ENCODE assay signal across 8 mouse cellular contexts in genomic region chr4:111721121-111721840, GRCm38 (mm10). TPM values are rescaled to one million over a fixed set of nuclear protein-coding genes. Genes with fewer than 3 reads are reported as not detected.
DNase-seq lines count a peak whose midpoint lies in the region; ATAC-seq and TF ChIP-seq lines count a peak whose summit lies in the region.

No protein-coding gene starts in this region.

- H3K9ac ChIP-seq in embryonic facial prominence, embryonic 14.5 days (ENCODE audit: low read depth, low read length): peak overlapping the region; percentile 82
- H3K9ac ChIP-seq in liver, embryonic 11.5 days (ENCODE audit: low read depth, low read length): no peak overlapping the region
- H3K9ac ChIP-seq in midbrain, postnatal 0 days (replicated peaks; ENCODE audit: low read length, poor library complexity, severe bottlenecking): no peak overlapping the region

- peak overlapping the region; percentile 81 for H3K27ac ChIP-seq in embryonic facial prominence, embryonic 14.5 days (replicated peaks; ENCODE audit: low read depth, low read length)
- H3K27ac ChIP-seq in liver, embryonic 11.5 days (ENCODE audit: low read depth, low read length): peak overlapping the region; percentile 2; the same call in 1 of the 2 replicates
- H3K27ac ChIP-seq in midbrain, postnatal 0 days (ENCODE audit: low read depth, low read length): no peak overlapping the region

- no peaks in the 10 kb centered on the region for H3K36me3 ChIP-seq in embryonic facial prominence, embryonic 14.5 days (ENCODE audit: control insufficient read depth, insufficient read depth, low read length)
- H3K36me3 ChIP-seq in liver, embryonic 11.5 days (ENCODE audit: control insufficient read depth, insufficient read depth, low read length): no peaks in the 10 kb centered on the region
- no peaks in the 10 kb centered on the region for H3K36me3 ChIP-seq in midbrain, postnatal 0 days (ENCODE audit: insufficient read depth, low read length)

- DNase-seq in adrenal gland, postnatal 25 days: peak; percentile 3
- DNase-seq in adrenal gland, adult 18-20 months (ENCODE audit: low spot score in 2 of 2): no peak
- DNase-seq in embryonic facial prominence, embryonic 14.5 days (ENCODE audit: low spot score): peak; percentile 78
- DNase-seq in heart, postnatal 4 days: peak; percentile 33
- DNase-seq in liver, embryonic 11.5 days (ENCODE audit: low spot score): no peak
- DNase-seq in midbrain, postnatal 0 days (ENCODE audit: low spot score): peak; percentile 43
- peak; percentile 8 for DNase-seq in yolk sac, embryonic 10.5 days (ENCODE audit: low spot score)
- DNase-seq in urinary bladder, adult 2 months (ENCODE audit: low spot score): no peak

- TF ChIP-seq CTCF in midbrain, postnatal 0 days (IDR thresholded peaks at IDR 0.05): no peak

- no peaks in the 10 kb centered on the region for H3K9me3 ChIP-seq in embryonic facial prominence, embryonic 14.5 days (ENCODE audit: control insufficient read depth, low read length)
- no peaks in the 10 kb centered on the region for H3K9me3 ChIP-seq in liver, embryonic 11.5 days (ENCODE audit: control insufficient read depth, low read length)
- no peaks in the 10 kb centered on the region for H3K9me3 ChIP-seq in midbrain, postnatal 0 days (ENCODE audit: low read length)

- no peaks in the 10 kb centered on the region for H3K27me3 ChIP-seq in embryonic facial prominence, embryonic 14.5 days (replicated peaks; ENCODE audit: control insufficient read depth, insufficient read depth, low read length)
- no peaks in the 10 kb centered on the region for H3K27me3 ChIP-seq in liver, embryonic 11.5 days (replicated peaks; ENCODE audit: control insufficient read depth, insufficient read depth, low read length)
- no peaks in the 10 kb centered on the region for H3K27me3 ChIP-seq in midbrain, postnatal 0 days (ENCODE audit: insufficient read depth, low read length)

- peak overlapping the region; percentile 90 for H3K4me3 ChIP-seq in embryonic facial prominence, embryonic 14.5 days (ENCODE audit: low read depth, low read length)
- peak overlapping the region; percentile 64 for H3K4me3 ChIP-seq in liver, embryonic 11.5 days (ENCODE audit: low read depth, low read length)
- peak overlapping the region; percentile 76; the same call in 1 of the 2 replicates for H3K4me3 ChIP-seq in midbrain, postnatal 0 days (ENCODE audit: low read depth, low read length)

- 18% methylated on average over 4 of the region's 4 CpGs for WGBS in embryonic facial prominence, embryonic 14.5 days
- 39% methylated on average over 4 of the region's 4 CpGs for WGBS in liver, embryonic 11.5 days
- 21% methylated on average over 4 of the region's 4 CpGs for WGBS in midbrain, postnatal 0 days

- peak overlapping the region; percentile 72 for H3K4me2 ChIP-seq in embryonic facial prominence, embryonic 14.5 days (ENCODE audit: low read depth, low read length)
- peak overlapping the region; percentile 86 for H3K4me2 ChIP-seq in liver, embryonic 11.5 days
- peak overlapping the region; percentile 88 for H3K4me2 ChIP-seq in midbrain, postnatal 0 days (ENCODE audit: low read depth, low read length, poor library complexity, severe bottlenecking)

- peaks cover 11% of the 10 kb centered on the region for H3K4me1 ChIP-seq in embryonic facial prominence, embryonic 14.5 days (ENCODE audit: control insufficient read depth, insufficient read depth, low read length)
- H3K4me1 ChIP-seq in liver, embryonic 11.5 days (replicated peaks; ENCODE audit: control insufficient read depth, insufficient read depth, low read length): peaks cover 7% of the 10 kb centered on the region; the same call in 1 of the 2 replicates
- H3K4me1 ChIP-seq in midbrain, postnatal 0 days (ENCODE audit: insufficient read depth, low read length): no peaks in the 10 kb centered on the region

- ATAC-seq in embryonic facial prominence, embryonic 14.5 days (ENCODE audit: low read depth): no peak
- ATAC-seq in liver, embryonic 11.5 days (replicated peaks; ENCODE audit: low FRiP score): no peak
- no peak for ATAC-seq in midbrain, postnatal 0 days (ENCODE audit: low FRiP score)

RNA-seq across cellular contexts. Expression of gene Spata6, which starts 1.5 kb away (rescaled TPM):
- 12.6 and 14.9 TPM in 2 replicates for total RNA-seq in adrenal gland, postnatal 25 days (2021)
- 1 to 10 TPM; 7.3 to 9.8 TPM for total RNA-seq in adrenal gland, adult 18-20 months (2021)
- 25.3 and 26.2 TPM in 2 replicates for polyA plus RNA-seq in embryonic facial prominence, embryonic 14.5 days (2014; fragmentation: Nextera tagmentation; extraction: Ambion mirVana)
- 10 to 100 TPM; 17.3 to 18.4 TPM for total RNA-seq in heart, postnatal 4 days (2021)
- polyA plus RNA-seq in liver, embryonic 11.5 days (2014; fragmentation: Nextera tagmentation; extraction: Ambion mirVana): 10.3 and 12.2 TPM in 2 replicates
- total RNA-seq in midbrain, postnatal 0 days (2014; rRNA removed): 14.4 and 20.9 TPM in 2 replicates
- 14.5 and 15.2 TPM in 2 replicates for polyA plus RNA-seq in midbrain, postnatal 0 days (2015; fragmentation: Nextera tagmentation; extraction: Ambion mirVana)
- polyA plus RNA-seq in urinary bladder, adult 2 months (2012; rRNA removed): 27.9 and 28.2 TPM in 2 replicates

Comparison
In these comparisons a context has a peak if more than half of its experiments do, and no peak if none do; other contexts are left out.
1. DNase-seq: peak in adrenal gland, postnatal 25 days (single experiment), embryonic facial prominence, embryonic 14.5 days (single experiment), heart, postnatal 4 days (single experiment), midbrain, postnatal 0 days (single experiment) and yolk sac, embryonic 10.5 days (single experiment); none in adrenal gland, adult 18-20 months (0 of 2), liver, embryonic 11.5 days (single experiment) and urinary bladder, adult 2 months (single experiment).
2. Peak in every context shown above with its lines, with median percentiles within 50 percentile points of each other: H3K4me2 ChIP-seq and H3K4me3 ChIP-seq.